Mouse (Mus musculus) MEL (cell line): ENCODE data around the gene Tor4a. TPM values are rescaled to one million over a fixed set of nuclear protein-coding genes. Genes with fewer than 3 reads are reported as not detected.

ENCODE experiments used
- DNase-seq: peaks from one replicate; pipeline ENCODE4 v3.0.0; 2011; ENCODE audit warnings: low read depth, low spot score
- H3K27ac ChIP-seq: 2 replicates; pipeline ENCODE4 v1.5.1; 2012; ENCODE audit warnings: low read depth, mild to moderate bottlenecking, control low read depth, low read length, moderate library complexity; ENCODE audit not compliant: control insufficient read depth
- H3K27me3 ChIP-seq, 2 experiments: fragments of 150-350 bp in 1 of 2; sonication (generic) in 1 of 2; 2 replicates each; pipeline ENCODE4 v1.6.1; 2012; ENCODE audit warnings: low read length in 2 of 2, mild to moderate bottlenecking in 2 of 2, improper control_type of control experiment in 1 of 2, moderate library complexity in 1 of 2; ENCODE audit not compliant: insufficient read depth in 2 of 2, control insufficient read depth in 1 of 2
- H3K36me3 ChIP-seq, 2 experiments: 2 replicates each; pipeline ENCODE4 v1.6.1; 2012 to 2014; ENCODE audit warnings: low read length in 2 of 2, improper control_type of control experiment in 1 of 2, inconsistent platforms in 1 of 2, mild to moderate bottlenecking in 1 of 2; ENCODE audit not compliant: insufficient read depth in 2 of 2, control insufficient read depth in 1 of 2
- H3K4me1 ChIP-seq, 2 experiments: fragments of 150-350 bp in 1 of 2; sonication (generic) in 1 of 2; 2 replicates each; pipeline ENCODE4 v1.6.1; 2012; ENCODE audit warnings: low read length in 2 of 2, improper control_type of control experiment in 1 of 2, mild to moderate bottlenecking in 1 of 2; ENCODE audit not compliant: insufficient read depth in 2 of 2, control insufficient read depth in 1 of 2
- H3K4me3 ChIP-seq, 2 experiments: fragments of 150-350 bp in 1 of 2; sonication (generic) in 1 of 2; 2 replicates each; pipeline ENCODE4 v1.5.1; 2012; ENCODE audit warnings: low read depth in 2 of 2, low read length in 2 of 2, mild to moderate bottlenecking in 2 of 2, moderate library complexity in 2 of 2, control low read depth in 1 of 2, improper control_type of control experiment in 1 of 2; ENCODE audit not compliant: control insufficient read depth in 1 of 2, insufficient read depth in 1 of 2
- H3K79me2 ChIP-seq: 2 replicates; pipeline ENCODE4 v1.6.1; 2012; ENCODE audit warnings: mild to moderate bottlenecking, low read length, moderate library complexity; ENCODE audit not compliant: control insufficient read depth, poor library complexity, insufficient read depth
- H3K9ac ChIP-seq: 2 replicates; pipeline ENCODE4 v1.6.1; 2012; ENCODE audit warnings: low read depth, mild to moderate bottlenecking, control low read depth, low read length, moderate library complexity; ENCODE audit not compliant: control insufficient read depth, poor library complexity, severe bottlenecking
- H3K9me3 ChIP-seq: fragments of 150-350 bp; sonication (generic); replicated peaks from 2 replicates; pipeline ENCODE4 v1.6.1; 2012; ENCODE audit warnings: mild to moderate bottlenecking, low read length, improper control_type of control experiment, moderate library complexity; ENCODE audit not compliant: insufficient read depth
- BHLHE40 ChIP-seq: IDR thresholded peaks from 2 replicates; pipeline ENCODE4 v1.6.1; 2012; ENCODE audit warnings: low read depth, mild to moderate bottlenecking, inconsistent platforms, low read length, improper control_type of control experiment, borderline replicate concordance
- CHD1 ChIP-seq: IDR thresholded peaks from 2 replicates; pipeline ENCODE4 v1.6.1; 2012; ENCODE audit warnings: low read depth, mild to moderate bottlenecking, inconsistent platforms, low read length, improper control_type of control experiment
- CHD2 ChIP-seq: IDR thresholded peaks from 2 replicates; pipeline ENCODE4 v1.6.1; 2011; ENCODE audit warnings: low read length, improper control_type of control experiment
- CTCF ChIP-seq, 3 experiments: IDR thresholded peaks in 2 of 3; conservative IDR thresholded peaks in 1 of 3; 2 replicates each; pipeline ENCODE4 v1.5.1; 2011 to 2012; ENCODE audit warnings: low read length in 3 of 3, low read depth in 2 of 3, mild to moderate bottlenecking in 2 of 3, improper control_type of control experiment in 1 of 3, inconsistent platforms in 1 of 3, mixed read lengths in 1 of 3, moderate library complexity in 1 of 3; ENCODE audit not compliant: control insufficient read depth in 1 of 3, insufficient read depth in 1 of 3, poor library complexity in 1 of 3, severe bottlenecking in 1 of 3
- ELF1 ChIP-seq: IDR thresholded peaks from 2 replicates; pipeline ENCODE4 v1.6.1; 2014; ENCODE audit warnings: low read depth, mild to moderate bottlenecking, inconsistent platforms, low read length, improper control_type of control experiment, moderate library complexity
- EP300 ChIP-seq, 2 experiments: IDR thresholded peaks; 2 replicates each; pipeline ENCODE4 v1.6.1; 2011; ENCODE audit warnings: improper control_type of control experiment in 2 of 2, low read length in 2 of 2, low read depth in 1 of 2, mild to moderate bottlenecking in 1 of 2
- GABPA ChIP-seq: IDR thresholded peaks from 2 replicates; pipeline ENCODE4 v1.6.1; 2012; ENCODE audit warnings: low read depth, mild to moderate bottlenecking, inconsistent platforms, low read length, improper control_type of control experiment, moderate library complexity
- GATA1 ChIP-seq: IDR thresholded peaks from 2 replicates; pipeline ENCODE4 v1.6.1; 2011; ENCODE audit warnings: low read depth, low read length, improper control_type of control experiment
- KAT2A ChIP-seq: conservative IDR thresholded peaks from 2 replicates; pipeline ENCODE4 v1.6.1; 2012; ENCODE audit warnings: low read depth, low read length, improper control_type of control experiment, inconsistent platforms
- MAX ChIP-seq: IDR thresholded peaks from 2 replicates; pipeline ENCODE4 v1.6.1; 2011; ENCODE audit warnings: low read length, improper control_type of control experiment
- MXI1 ChIP-seq: IDR thresholded peaks from 2 replicates; pipeline ENCODE4 v1.6.1; 2011; ENCODE audit warnings: mild to moderate bottlenecking, low read depth, low read length, improper control_type of control experiment
- MYB ChIP-seq: IDR thresholded peaks from 2 replicates; pipeline ENCODE4 v1.6.1; 2011; ENCODE audit warnings: mild to moderate bottlenecking, low read depth, low read length, improper control_type of control experiment
- MYC ChIP-seq: IDR thresholded peaks from 2 replicates; pipeline ENCODE4 v1.6.1; 2011; ENCODE audit warnings: low read depth, mild to moderate bottlenecking, low read length, improper control_type of control experiment, moderate library complexity
- NELFE ChIP-seq: IDR thresholded peaks from 2 replicates; pipeline ENCODE4 v1.6.1; 2011; ENCODE audit warnings: low read depth, low read length, improper control_type of control experiment
- NRF1 ChIP-seq: IDR thresholded peaks from 2 replicates; pipeline ENCODE4 v1.6.1; 2014; ENCODE audit warnings: low read depth, mild to moderate bottlenecking, inconsistent platforms, low read length, improper control_type of control experiment, moderate library complexity; ENCODE audit not compliant: poor library complexity, insufficient read depth, severe bottlenecking
- POLR2A ChIP-seq, 2 experiments: IDR thresholded peaks; 2 replicates each; pipeline ENCODE4 v1.6.1; 2011 to 2012; ENCODE audit warnings: low read length in 2 of 2, mild to moderate bottlenecking in 2 of 2, control low read depth in 1 of 2, improper control_type of control experiment in 1 of 2, low read depth in 1 of 2, moderate library complexity in 1 of 2; ENCODE audit not compliant: control insufficient read depth in 1 of 2, insufficient read depth in 1 of 2, poor library complexity in 1 of 2
- POLR2AphosphoS2 ChIP-seq: IDR thresholded peaks from 2 replicates; pipeline ENCODE4 v1.6.1; 2011; ENCODE audit warnings: low read length, improper control_type of control experiment
- POLR2AphosphoS5 ChIP-seq: IDR thresholded peaks from 2 replicates; pipeline ENCODE4 v1.6.1; 2012; ENCODE audit warnings: low read depth, borderline replicate concordance, mild to moderate bottlenecking, inconsistent platforms, low read length, moderate library complexity, mixed read lengths
- RAD21 ChIP-seq: IDR thresholded peaks from 2 replicates; pipeline ENCODE4 v1.6.1; 2011; ENCODE audit warnings: mild to moderate bottlenecking, low read depth, low read length, improper control_type of control experiment
- RCOR1 ChIP-seq: IDR thresholded peaks from 2 replicates; pipeline ENCODE4 v1.6.1; 2012; ENCODE audit warnings: low read depth, mild to moderate bottlenecking, inconsistent platforms, low read length, improper control_type of control experiment
- SIN3A ChIP-seq: IDR thresholded peaks from 2 replicates; pipeline ENCODE4 v1.6.1; 2012; ENCODE audit warnings: low read length, improper control_type of control experiment, inconsistent platforms
- SMC3 ChIP-seq: IDR thresholded peaks from 2 replicates; pipeline ENCODE4 v1.6.1; 2011; ENCODE audit warnings: low read depth, low read length, improper control_type of control experiment
- TAL1 ChIP-seq: IDR thresholded peaks from 2 replicates; pipeline ENCODE4 v1.6.1; 2012; ENCODE audit warnings: mild to moderate bottlenecking, inconsistent platforms, low read length, moderate library complexity, mixed read lengths
- TBP ChIP-seq: IDR thresholded peaks from 2 replicates; pipeline ENCODE4 v1.8.0; 2011; ENCODE audit warnings: low read depth, low read length, improper control_type of control experiment
- TCF12 ChIP-seq: IDR thresholded peaks from 2 replicates; pipeline ENCODE4 v1.6.1; 2014; ENCODE audit warnings: low read depth, mild to moderate bottlenecking, inconsistent platforms, low read length, improper control_type of control experiment, moderate library complexity
- USF2 ChIP-seq, 2 experiments: IDR thresholded peaks; 2 replicates each; pipeline ENCODE4 v1.6.1; 2011 to 2012; ENCODE audit warnings: improper control_type of control experiment in 2 of 2, low read length in 2 of 2, borderline replicate concordance in 1 of 2, inconsistent platforms in 1 of 2, low read depth in 1 of 2, mild to moderate bottlenecking in 1 of 2; ENCODE audit not compliant: insufficient read depth in 1 of 2
- ZC3H11A ChIP-seq: IDR thresholded peaks from 2 replicates; pipeline ENCODE4 v1.6.1; 2012; ENCODE audit warnings: low read depth, mild to moderate bottlenecking, inconsistent platforms, low read length, improper control_type of control experiment
- ZKSCAN1 ChIP-seq: IDR thresholded peaks from 2 replicates; pipeline ENCODE4 v1.6.1; 2012; ENCODE audit warnings: low read depth, mild to moderate bottlenecking, inconsistent platforms, low read length, improper control_type of control experiment, moderate library complexity
- polyA plus RNA-seq, 2 experiments: library from polyadenylated mRNA; stranded (reverse) in 1 of 2; unstranded in 1 of 2; fragments of >175 nt in 1 of 2; fragments of >200 nt in 1 of 2; gene quantifications; 2 replicates each; pipeline versions ENCODE4 v1.2.1 to v1.2.4; 2012; ENCODE audit warnings: low replicate concordance in 2 of 2, low read depth in 1 of 2; ENCODE audit not compliant: insufficient read length in 2 of 2, insufficient read depth in 1 of 2, missing spikeins in 1 of 2
- total RNA-seq: library from RNA; depleted of rRNA; stranded (reverse); fragments of 300-350 nt; gene quantifications from 2 replicates; pipeline ENCODE4 v1.2.3, GENCODE M21; 2012

The Tor4a gene
- total and polyA plus RNA-seq, 3 experiments: 9.1 to 13.7 TPM; not detected in 1

GRCm38 (mm10) chr2:25223681-25224491, 27.2 kb upstream of the Tor4a start (continued):
- TF ChIP-seq USF2 (IDR thresholded peaks at IDR 0.05; ENCODE audit: borderline replicate concordance in 1 of 2, insufficient read depth in 1 of 2, low read depth in 1 of 2, low read length in 2 of 2): no peak
- TF ChIP-seq SMC3: no peak
- peak; percentile 36; the same call in 1 of the 2 replicates for TF ChIP-seq GATA1
- TF ChIP-seq NRF1: no peak
- TF ChIP-seq NELFE: no peak
- peak; percentile 57 to 83 for TF ChIP-seq EP300 (IDR thresholded peaks at IDR 0.05; ENCODE audit: low read depth in 1 of 2, low read length in 2 of 2)
- 0 out of 2 replicates have a peak, but pooled peaks have one; percentile 38 for TF ChIP-seq TCF12
- no peak for TF ChIP-seq MYC
- TF ChIP-seq KAT2A: no peak
- no peak for TF ChIP-seq CTCF (IDR thresholded peaks at IDR 0.05 in 2 of 3, conservative IDR thresholded peaks at IDR 0.05 in 1 of 3; ENCODE audit: control insufficient read depth in 1 of 3, insufficient read depth in 1 of 3, low read depth in 2 of 3, low read length in 3 of 3, poor library complexity in 1 of 3, severe bottlenecking in 1 of 3)
- TF ChIP-seq MAX: peak; percentile 75
- peak; percentile 97 for TF ChIP-seq MXI1
- no peak for TF ChIP-seq POLR2AphosphoS5
- no peak for TF ChIP-seq ZKSCAN1

GRCm38 (mm10) chr2:25221331-25221772, 24.7 kb upstream of the Tor4a start:
- Histone ChIP-seq H3K36me3 (peaks cover 6 to 9% of the 10 kb centered on the region in 2 experiments), H3K27me3 (no peaks in the 10 kb centered on the region), H3K4me3 (no peak overlapping the region), H3K4me1 (peaks cover 4 to 8% of the 10 kb centered on the region in 2 experiments; a peak in 3 of 4 replicates), H3K9ac (no peak overlapping the region)
- DNase-seq: peak; percentile 66
- TF ChIP-seq RCOR1: no peak
- no peak for TF ChIP-seq GABPA
- no peak; a peak in 1 of 4 replicates for TF ChIP-seq EP300 (IDR thresholded peaks at IDR 0.05; ENCODE audit: low read depth in 1 of 2, low read length in 2 of 2)
- TF ChIP-seq BHLHE40: no peak
- TF ChIP-seq CHD1: no peak
- 0 out of 2 replicates have a peak, but pooled peaks have one; percentile 27 for TF ChIP-seq MYC
- TF ChIP-seq MAX: no peak
- TF ChIP-seq ZC3H11A: no peak
- TF ChIP-seq GATA1: no peak
- TF ChIP-seq POLR2AphosphoS5: peak; percentile 89
- no peak for TF ChIP-seq TCF12
- peak; percentile 61 to 77; a peak in 3 of 4 replicates for TF ChIP-seq POLR2A (IDR thresholded peaks at IDR 0.05; ENCODE audit: control insufficient read depth in 1 of 2, insufficient read depth in 1 of 2, low read depth in 1 of 2, low read length in 2 of 2, poor library complexity in 1 of 2)
- peak; percentile 21; the same call in 1 of the 2 replicates for TF ChIP-seq CHD2
- TF ChIP-seq POLR2AphosphoS2: peak; percentile 95
- 0 out of 2 replicates have a peak, but pooled peaks have one; percentile 11 for TF ChIP-seq SIN3A
- no peak; the same call in 1 of the 2 replicates for TF ChIP-seq TBP
- TF ChIP-seq RAD21: no peak
- no peak for TF ChIP-seq MYB
- no peak for TF ChIP-seq ELF1
- no peak for TF ChIP-seq KAT2A
- TF ChIP-seq MXI1: no peak
- no peak for TF ChIP-seq SMC3
- no peak for TF ChIP-seq TAL1
- TF ChIP-seq, all 39 proteins: peak for 6
- H3K79me2 ChIP-seq: peaks cover 17% of the 10 kb centered on the region
- no peaks in the 10 kb centered on the region for H3K9me3 ChIP-seq
- no peak overlapping the region for H3K27ac ChIP-seq
